Mouse (Mus musculus) lung, postnatal 0 days (tissue): ENCODE measurements around the gene Rgs9bp. TPM values are rescaled to one million over a fixed set of nuclear protein-coding genes. Genes with fewer than 3 reads are reported as not detected.

Experiments used
- ATAC-seq: fragments of 200-750 bp; cut with Nextera tagmentation; 2 replicates; pipeline ENCODE4 v1.8.0; 2017; ENCODE audit warnings: moderate library complexity
- DNase-seq: peaks from one replicate; pipeline ENCODE4 v3.0.0-alpha.2; 2016; ENCODE audit warnings: low spot score
- H3K27ac ChIP-seq: fragments of 300-500 bp; sonication (generic); 2 replicates; pipeline ENCODE4 v1.5.1; 2014; ENCODE audit warnings: antibody characterized with exemption, mild to moderate bottlenecking, low read length, mixed read lengths
- H3K27me3 ChIP-seq: fragments of 300-500 bp; sonication (generic); replicated peaks from 2 replicates; pipeline ENCODE4 v1.6.1; 2014; ENCODE audit warnings: low read length, mixed read lengths; ENCODE audit not compliant: insufficient read depth
- H3K36me3 ChIP-seq: fragments of 300-500 bp; sonication (generic); 2 replicates; pipeline ENCODE4 v1.6.1; 2014; ENCODE audit warnings: low read length, mixed read lengths; ENCODE audit not compliant: insufficient read depth
- H3K4me1 ChIP-seq: fragments of 300-500 bp; sonication (generic); 2 replicates; pipeline ENCODE4 v1.6.1; 2014; ENCODE audit warnings: antibody characterized with exemption, low read depth, low read length, mixed read lengths; ENCODE audit not compliant: insufficient read depth
- H3K4me2 ChIP-seq: fragments of 300-500 bp; sonication (generic); replicated peaks from 2 replicates; pipeline ENCODE4 v1.6.1; 2014; ENCODE audit warnings: low read depth, mild to moderate bottlenecking, low read length, moderate library complexity, mixed read lengths
- H3K4me3 ChIP-seq: fragments of 300-500 bp; sonication (generic); 2 replicates; pipeline ENCODE4 v1.5.1; 2014; ENCODE audit warnings: low read depth, low read length
- H3K9ac ChIP-seq: fragments of 300-500 bp; sonication (generic); replicated peaks from 2 replicates; pipeline ENCODE4 v1.6.1; 2014; ENCODE audit warnings: low read depth, mild to moderate bottlenecking
- H3K9me3 ChIP-seq: fragments of 300-500 bp; sonication (generic); 2 replicates; pipeline ENCODE4 v1.6.1; 2016; ENCODE audit warnings: low read length, mixed read lengths
- CTCF ChIP-seq: IDR thresholded peaks from 2 replicates; pipeline ENCODE4 v1.5.1; 2016; ENCODE audit warnings: antibody characterized with exemption, mild to moderate bottlenecking
- EP300 ChIP-seq: IDR thresholded peaks from 2 replicates; pipeline ENCODE4 v1.6.1; 2016; ENCODE audit warnings: antibody characterized with exemption, mild to moderate bottlenecking, control low read depth
- WGBS: fragments of 180-500 bp; shearing (Covaris S2); extraction: QIAGEN DNeasy Blood & Tissue Kit; methylation state at CpG from one replicate; pipeline ENCODE4 v1.1.7; 2014; 5-methylcytosine and 5-hydroxymethylcytosine counted together
- polyA plus RNA-seq: library from polyadenylated mRNA; unstranded; fragments of >200 nt; fragmentation: Nextera tagmentation; extraction: Ambion mirVana; gene quantifications from 2 replicates; pipeline ENCODE4 v1.2.1, GENCODE M21; 2015

Rgs9bp gene
- polyA plus RNA-seq, 1 experiment from 2014 or later = 0.02 TPM

DNA sequence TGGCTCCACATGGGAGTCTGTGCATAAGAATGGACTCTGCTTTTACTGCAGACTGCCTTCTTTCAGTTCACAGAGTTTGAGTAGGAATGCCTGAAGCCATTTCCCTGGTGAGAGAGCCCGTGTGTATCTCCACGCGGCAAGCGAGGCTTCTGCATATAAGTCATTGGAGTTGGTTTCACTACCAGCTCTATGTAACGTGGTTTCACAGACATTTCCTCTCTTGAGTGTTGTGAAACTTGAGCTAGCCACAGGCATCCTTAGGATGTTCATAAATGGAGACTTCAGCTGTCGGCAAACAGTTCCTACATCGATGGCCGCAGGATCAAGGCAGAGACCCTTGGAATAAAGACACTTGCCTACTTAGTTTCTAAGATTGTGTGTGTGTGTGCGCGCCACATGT, 23.9 kb upstream of the Rgs9bp start:
- no peaks in the 10 kb centered on the region for H3K27me3 ChIP-seq
- H3K9me3 ChIP-seq = no peaks in the 10 kb centered on the region
- ATAC-seq (no peak), DNase-seq (no peak)
- peaks cover 27% of the 10 kb centered on the region for H3K36me3 ChIP-seq
- WGBS = 92% methylated on average over 10 of the region's 10 CpGs
- no peak overlapping the region for H3K9ac ChIP-seq
- H3K4me2 ChIP-seq = no peak overlapping the region
- H3K4me1 ChIP-seq = no peaks in the 10 kb centered on the region
- no peak overlapping the region for H3K4me3 ChIP-seq
- TF ChIP-seq EP300 = no peak
- no peak for TF ChIP-seq CTCF
- no peak overlapping the region for H3K27ac ChIP-seq

DNA sequence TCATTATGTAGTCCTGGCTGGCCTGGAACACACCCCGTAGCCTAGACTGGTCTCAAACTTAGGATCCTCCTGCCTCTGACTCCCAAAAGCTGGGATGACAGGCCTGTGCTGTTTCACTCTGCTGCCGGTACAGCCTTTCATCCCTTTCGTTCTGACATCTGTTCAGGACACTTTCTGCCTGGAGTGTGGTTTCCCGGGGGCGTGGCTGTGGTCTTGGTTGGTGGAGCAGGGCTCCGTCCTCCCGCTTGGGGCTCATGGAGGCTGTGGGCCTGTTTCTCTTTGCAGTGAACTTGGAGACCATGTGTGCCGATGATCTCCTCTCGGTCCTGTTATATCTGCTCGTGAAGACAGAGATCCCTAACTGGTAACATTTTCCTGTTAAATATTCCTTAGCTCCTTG, 21.4 kb upstream of the Rgs9bp start:
- no peak overlapping the region for H3K4me3 ChIP-seq
- no peak overlapping the region for H3K4me2 ChIP-seq
- no peaks in the 10 kb centered on the region for H3K4me1 ChIP-seq
- TF ChIP-seq CTCF (no peak), EP300 (no peak)
- no peaks in the 10 kb centered on the region for H3K9me3 ChIP-seq
- no peaks in the 10 kb centered on the region for H3K27me3 ChIP-seq
- 86% methylated on average over 10 of the region's 10 CpGs for WGBS
- H3K27ac ChIP-seq = no peak overlapping the region
- H3K9ac ChIP-seq = no peak overlapping the region
- peaks cover 29% of the 10 kb centered on the region for H3K36me3 ChIP-seq
- DNase-seq (no peak), ATAC-seq (no peak)

DNA sequence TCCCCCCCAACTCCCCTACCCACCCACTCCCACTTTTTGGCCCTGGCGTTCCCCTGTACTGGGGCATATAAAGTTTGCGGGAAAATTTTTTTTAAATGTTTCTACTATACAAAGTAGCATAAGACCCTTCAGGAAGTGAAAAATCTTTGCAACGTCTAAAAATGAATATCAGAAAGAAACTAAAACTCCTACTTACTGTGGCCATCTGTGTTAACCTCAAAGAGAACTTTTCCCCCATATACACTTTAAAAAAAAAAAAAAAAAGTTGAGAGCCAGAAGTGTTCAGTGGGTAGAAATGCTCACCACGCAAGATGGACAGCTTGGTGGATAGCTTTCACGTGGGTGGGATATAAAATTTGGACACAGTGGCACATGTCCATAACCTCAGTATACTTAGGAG, 17.4 kb upstream of the Rgs9bp start:
- no peak for TF ChIP-seq EP300
- no peak for TF ChIP-seq CTCF
- Histone ChIP-seq H3K9ac (no peak overlapping the region), H3K9me3 (no peaks in the 10 kb centered on the region), H3K27me3 (no peaks in the 10 kb centered on the region), H3K27ac (no peak overlapping the region), H3K4me2 (no peak overlapping the region), H3K4me3 (no peak overlapping the region), H3K36me3 (peaks cover 21% of the 10 kb centered on the region), H3K4me1 (no peaks in the 10 kb centered on the region)
- 96% methylated on average over 5 of the region's 5 CpGs for WGBS
- DNase-seq (no peak), ATAC-seq (no peak)

DNA sequence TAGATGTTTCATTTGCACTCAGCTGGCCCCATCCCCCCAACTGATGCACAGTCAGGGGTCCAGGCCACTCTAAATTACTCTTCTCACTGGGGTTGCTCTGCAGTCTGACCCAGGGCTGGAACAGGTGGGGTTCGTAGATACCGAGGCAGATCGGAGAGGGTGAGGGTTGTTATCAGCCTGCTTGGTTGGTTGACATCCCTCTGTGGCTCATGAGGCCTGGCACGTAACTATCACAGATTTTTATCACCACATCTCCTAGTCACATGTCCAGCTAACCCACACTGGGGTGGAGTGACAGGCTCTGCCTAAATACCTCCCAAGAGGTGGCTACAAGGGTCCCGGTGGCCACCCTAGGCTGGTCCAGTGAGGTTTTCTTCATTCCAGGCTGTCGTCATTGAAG, 15.7 kb upstream of the Rgs9bp start:
- ATAC-seq (no peak), DNase-seq (no peak)
- Histone ChIP-seq H3K9ac (no peak overlapping the region), H3K27me3 (no peaks in the 10 kb centered on the region), H3K9me3 (no peaks in the 10 kb centered on the region), H3K4me1 (no peaks in the 10 kb centered on the region), H3K27ac (no peak overlapping the region), H3K4me3 (no peak overlapping the region), H3K4me2 (no peak overlapping the region), H3K36me3 (peaks cover 16% of the 10 kb centered on the region)
- WGBS = 90% methylated on average over 6 of the region's 6 CpGs
- no peak for TF ChIP-seq EP300
- no peak for TF ChIP-seq CTCF

DNA sequence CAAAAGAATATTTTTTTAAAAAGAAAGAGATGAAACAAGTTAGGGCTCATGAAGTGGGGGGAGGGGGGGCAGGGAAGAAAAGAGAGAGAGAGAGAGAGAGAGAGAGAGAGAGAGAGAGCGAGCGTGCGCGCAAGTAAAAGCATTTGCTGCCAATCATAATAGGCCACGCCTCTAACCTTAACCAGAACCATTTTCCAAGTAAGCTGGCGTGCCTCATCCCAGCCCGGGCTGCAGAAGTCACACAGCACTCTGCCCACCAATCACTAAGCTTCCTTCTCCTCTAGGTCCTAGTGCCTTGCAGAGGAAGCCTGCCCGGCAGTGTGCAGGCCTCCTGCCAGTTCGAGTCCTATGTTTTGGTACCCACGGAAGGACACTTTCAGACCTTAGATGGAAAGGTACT, 14.6 kb upstream of the Rgs9bp start:
- 93% methylated on average over 10 of the region's 10 CpGs for WGBS
- Histone ChIP-seq H3K9me3 (no peaks in the 10 kb centered on the region), H3K4me2 (no peak overlapping the region), H3K36me3 (peaks cover 16% of the 10 kb centered on the region), H3K4me1 (no peaks in the 10 kb centered on the region), H3K9ac (no peak overlapping the region), H3K4me3 (no peak overlapping the region), H3K27ac (no peak overlapping the region), H3K27me3 (no peaks in the 10 kb centered on the region)
- DNase-seq (no peak), ATAC-seq (no peak)
- TF ChIP-seq CTCF = no peak
- TF ChIP-seq EP300 = no peak

DNA sequence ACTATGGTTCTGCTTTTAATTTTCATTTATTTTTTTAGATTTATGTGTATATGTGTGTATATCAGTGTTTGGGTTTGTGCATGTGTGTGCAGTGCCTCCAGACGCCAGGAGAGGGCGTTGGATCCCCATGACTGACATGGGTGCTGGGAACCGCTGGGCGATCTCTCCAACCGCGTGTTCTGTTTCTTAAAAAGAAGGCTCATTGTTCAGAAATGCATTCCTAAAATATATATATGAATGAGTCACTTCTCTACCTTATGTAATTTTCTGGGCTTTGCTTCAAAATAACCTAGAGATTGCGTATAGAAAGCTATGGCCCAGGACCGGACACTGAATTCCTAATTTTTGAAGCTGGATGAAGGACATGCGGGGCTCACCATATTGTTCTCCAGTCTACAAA, 14.1 kb upstream of the Rgs9bp start:
- no peak overlapping the region for H3K4me3 ChIP-seq
- H3K27me3 ChIP-seq = no peaks in the 10 kb centered on the region
- no peak for TF ChIP-seq EP300
- TF ChIP-seq CTCF = peak; percentile 2; the same call in 1 of the 2 replicates
- no peak overlapping the region for H3K4me2 ChIP-seq
- 86% methylated on average over 9 of the region's 9 CpGs for WGBS
- H3K36me3 ChIP-seq = peaks cover 13% of the 10 kb centered on the region
- no peaks in the 10 kb centered on the region for H3K9me3 ChIP-seq
- H3K27ac ChIP-seq = no peak overlapping the region
- DNase-seq (no peak), ATAC-seq (no peak)
- no peak overlapping the region for H3K9ac ChIP-seq
- no peaks in the 10 kb centered on the region for H3K4me1 ChIP-seq

DNA sequence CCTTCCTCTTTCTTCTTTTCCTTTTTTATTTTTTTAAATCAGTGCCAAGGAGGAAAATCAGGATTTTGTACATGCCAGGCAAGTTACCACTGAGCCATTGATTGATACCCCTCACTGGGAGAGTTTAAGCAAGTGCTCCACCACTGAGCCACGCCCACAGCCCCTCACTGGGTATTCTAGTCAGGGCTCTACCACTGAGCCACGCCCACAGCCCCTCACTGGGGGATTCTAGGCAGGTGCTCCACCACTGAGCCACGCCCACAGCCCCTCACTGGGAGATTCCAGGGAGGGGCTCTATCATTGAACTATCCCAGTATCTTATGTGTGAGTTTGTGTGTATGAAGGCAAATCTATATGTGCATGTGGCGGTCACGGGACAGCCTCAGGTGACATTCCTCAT, 8.9 kb upstream of the Rgs9bp start:
- TF ChIP-seq CTCF = no peak
- TF ChIP-seq EP300 = no peak
- H3K27ac ChIP-seq = no peak overlapping the region
- no peak overlapping the region for H3K9ac ChIP-seq
- no peak overlapping the region for H3K4me2 ChIP-seq
- no peaks in the 10 kb centered on the region for H3K4me1 ChIP-seq
- no peaks in the 10 kb centered on the region for H3K27me3 ChIP-seq
- 90% methylated on average over 5 of the region's 5 CpGs for WGBS
- DNase-seq (no peak), ATAC-seq (no peak)
- H3K4me3 ChIP-seq = no peak overlapping the region
- H3K9me3 ChIP-seq = no peaks in the 10 kb centered on the region
- peaks cover 14% of the 10 kb centered on the region for H3K36me3 ChIP-seq
